Mouse (Mus musculus): ENCODE data around the gene Pip5k1b. TPM values are rescaled to one million over a fixed set of nuclear protein-coding genes. Genes with fewer than 3 reads are reported as not detected.

Gene Pip5k1b
- polyA plus RNA-seq, 1 experiment from 2014 or later = 9.1 TPM

DNA sequence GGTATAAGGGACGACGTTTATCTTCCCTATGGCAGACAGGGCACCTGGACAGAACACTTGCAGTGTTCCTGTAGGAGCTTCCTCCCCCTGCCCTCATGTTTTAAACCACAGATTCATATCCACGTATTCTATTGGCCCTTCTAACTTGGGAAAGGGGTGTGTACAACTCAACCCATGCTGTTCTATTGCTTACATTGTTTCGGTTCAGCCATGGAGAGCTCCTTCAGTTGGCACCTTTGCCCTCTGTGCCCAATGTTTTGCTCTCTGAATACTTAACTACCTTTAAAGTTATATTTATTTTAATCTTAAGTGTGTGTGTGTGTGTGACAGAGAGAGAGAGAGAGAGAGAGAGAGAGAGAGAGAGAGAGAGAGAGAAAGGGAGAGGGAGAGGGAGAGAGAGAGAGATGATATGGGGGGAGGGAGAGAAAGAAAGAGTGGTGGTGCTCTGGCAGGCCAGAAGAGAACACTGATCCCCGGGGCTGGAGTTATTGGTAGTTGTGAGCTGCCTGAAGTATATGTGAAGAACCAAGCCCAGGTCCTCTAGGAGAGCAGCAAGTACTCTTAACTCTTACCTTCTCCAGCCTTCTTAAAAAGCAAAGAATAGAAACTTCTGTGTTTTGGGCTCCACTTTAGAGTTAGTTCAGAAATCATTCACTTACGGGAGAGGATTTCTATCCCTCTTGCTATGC is 234.3 kb downstream of the Pip5k1b start:
- Histone ChIP-seq H3K36me3 (no peaks in the 10 kb centered on the region), H3K9ac (no peak overlapping the region), H3K4me1 (no peaks in the 10 kb centered on the region), H3K9me3 (replicated peaks) (no peaks in the 10 kb centered on the region), H3K27ac (no peak overlapping the region), H3K4me2 (no peak overlapping the region), H3K27me3 (replicated peaks) (no peaks in the 10 kb centered on the region), H3K4me3 (no peak overlapping the region)
- ATAC-seq = no peak
- 80% methylated on average over 6 of the region's 6 CpGs for WGBS (ENCODE audit: insufficient replicate concordance)

GRCm38 (mm10) chr19:24318172-24318571 is 237.5 kb downstream of the Pip5k1b start:
- Histone ChIP-seq H3K27ac (no peak overlapping the region), H3K9ac (no peak overlapping the region), H3K27me3 (replicated peaks) (no peaks in the 10 kb centered on the region), H3K4me3 (no peak overlapping the region), H3K9me3 (replicated peaks) (no peaks in the 10 kb centered on the region), H3K36me3 (no peaks in the 10 kb centered on the region), H3K4me1 (no peaks in the 10 kb centered on the region), H3K4me2 (no peak overlapping the region)
- 79% methylated on average over 10 of the region's 10 CpGs for WGBS (ENCODE audit: insufficient replicate concordance)
- ATAC-seq = no peak

DNA sequence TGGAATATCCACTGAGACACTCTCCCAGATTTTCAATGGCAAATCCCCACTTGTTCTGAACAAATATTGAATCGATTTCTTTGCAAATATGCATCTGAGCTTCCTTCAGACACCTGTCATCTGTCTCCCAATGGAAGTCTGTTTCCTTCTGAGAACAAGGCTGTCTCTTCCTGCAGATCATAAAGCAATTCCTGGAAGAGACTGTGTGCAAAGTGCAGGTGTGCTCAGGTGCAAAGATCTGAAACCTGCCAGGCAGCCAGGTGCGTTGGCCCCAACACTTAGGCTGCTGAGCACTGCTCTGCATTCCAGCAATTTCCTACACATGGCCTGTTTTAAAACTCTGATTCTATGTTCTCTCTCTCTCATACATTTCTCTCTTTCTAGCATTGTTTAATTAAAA is 237.9 kb downstream of the Pip5k1b start:
- Histone ChIP-seq H3K4me2 (no peak overlapping the region), H3K4me3 (no peak overlapping the region), H3K27ac (no peak overlapping the region), H3K36me3 (no peaks in the 10 kb centered on the region), H3K9ac (no peak overlapping the region), H3K27me3 (replicated peaks) (no peaks in the 10 kb centered on the region), H3K4me1 (no peaks in the 10 kb centered on the region), H3K9me3 (replicated peaks) (no peaks in the 10 kb centered on the region)
- no peak for ATAC-seq
- 88% methylated on average over 2 of the region's 2 CpGs for WGBS (ENCODE audit: insufficient replicate concordance)

GRCm38 (mm10) chr19:24317038-24317591 is 238.6 kb downstream of the Pip5k1b start:
- Histone ChIP-seq H3K27ac (no peak overlapping the region), H3K4me1 (no peaks in the 10 kb centered on the region), H3K9ac (no peak overlapping the region), H3K36me3 (no peaks in the 10 kb centered on the region), H3K27me3 (replicated peaks) (no peaks in the 10 kb centered on the region), H3K4me2 (no peak overlapping the region), H3K9me3 (replicated peaks) (no peaks in the 10 kb centered on the region), H3K4me3 (no peak overlapping the region)
- 74% methylated on average over 15 of the region's 15 CpGs for WGBS (ENCODE audit: insufficient replicate concordance)
- no peak for ATAC-seq

GRCm38 (mm10) chr19:24316060-24316725 is 239.5 kb downstream of the Pip5k1b start:
- Histone ChIP-seq H3K36me3 (no peaks in the 10 kb centered on the region), H3K27me3 (replicated peaks) (no peaks in the 10 kb centered on the region), H3K27ac (no peak overlapping the region), H3K9me3 (replicated peaks) (no peaks in the 10 kb centered on the region), H3K4me1 (no peaks in the 10 kb centered on the region), H3K9ac (no peak overlapping the region), H3K4me3 (no peak overlapping the region), H3K4me2 (no peak overlapping the region)
- no peak for ATAC-seq
- 84% methylated on average over 9 of the region's 9 CpGs for WGBS (ENCODE audit: insufficient replicate concordance)

- Histone ChIP-seq H3K27me3 (replicated peaks) (no peaks in the 10 kb centered on the region), H3K4me3 (no peak overlapping the region), H3K4me2 (no peak overlapping the region), H3K9ac (no peak overlapping the region), H3K36me3 (no peaks in the 10 kb centered on the region), H3K27ac (no peak overlapping the region), H3K4me1 (no peaks in the 10 kb centered on the region), H3K9me3 (replicated peaks) (no peaks in the 10 kb centered on the region)
- 84% methylated on average over 4 of the region's 4 CpGs for WGBS (ENCODE audit: insufficient replicate concordance)
- no peak for ATAC-seq
These were observed 240.4 kb downstream of the Pip5k1b start for GRCm38 (mm10) chr19:24315234-24315633.

DNA sequence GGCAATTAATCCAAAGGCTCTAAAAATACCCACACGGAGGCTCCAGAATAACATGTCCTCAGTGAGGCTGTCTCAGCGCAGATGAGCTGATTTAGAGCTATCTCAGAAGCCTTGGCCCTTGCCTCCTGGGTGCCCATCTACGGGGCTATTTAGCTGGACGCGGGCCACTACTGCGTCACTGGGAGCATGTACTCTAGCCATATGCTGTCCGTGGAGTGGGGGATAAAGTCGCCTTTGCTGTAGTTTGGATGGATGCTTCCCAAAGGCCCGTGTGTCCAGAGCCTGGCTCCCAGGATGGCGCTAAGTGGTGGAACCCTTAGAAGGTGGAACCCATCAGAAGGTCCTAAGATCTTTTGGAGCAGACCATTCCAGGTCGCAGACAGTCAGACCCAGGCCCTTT is 241.0 kb downstream of the Pip5k1b start:
- Histone ChIP-seq H3K4me2 (no peak overlapping the region), H3K27ac (no peak overlapping the region), H3K4me1 (no peaks in the 10 kb centered on the region), H3K36me3 (no peaks in the 10 kb centered on the region), H3K9ac (no peak overlapping the region), H3K9me3 (replicated peaks) (no peaks in the 10 kb centered on the region), H3K27me3 (replicated peaks) (no peaks in the 10 kb centered on the region), H3K4me3 (no peak overlapping the region)
- no peak for ATAC-seq
- WGBS (ENCODE audit: insufficient replicate concordance) = 81% methylated on average over 11 of the region's 11 CpGs

GRCm38 (mm10) chr19:24312556-24313342 is 242.9 kb downstream of the Pip5k1b start:
- no peaks in the 10 kb centered on the region for H3K9me3 ChIP-seq (replicated peaks)
- no peak overlapping the region for H3K9ac ChIP-seq
- 74% methylated on average over 12 of the region's 12 CpGs for WGBS (ENCODE audit: insufficient replicate concordance)
- no peaks in the 10 kb centered on the region for H3K27me3 ChIP-seq (replicated peaks)
- no peaks in the 10 kb centered on the region for H3K36me3 ChIP-seq
- H3K4me3 ChIP-seq = no peak overlapping the region
- H3K4me2 ChIP-seq = no peak overlapping the region
- no peaks in the 10 kb centered on the region for H3K4me1 ChIP-seq
- H3K27ac ChIP-seq = no peak overlapping the region
- ATAC-seq = no peak

GRCm38 (mm10) chr19:24312046-24312445 is 243.6 kb downstream of the Pip5k1b start:
- Histone ChIP-seq H3K27ac (no peak overlapping the region), H3K4me3 (no peak overlapping the region), H3K27me3 (replicated peaks) (no peaks in the 10 kb centered on the region), H3K9me3 (replicated peaks) (no peaks in the 10 kb centered on the region), H3K9ac (no peak overlapping the region), H3K4me1 (no peaks in the 10 kb centered on the region), H3K4me2 (no peak overlapping the region), H3K36me3 (no peaks in the 10 kb centered on the region)
- 58% methylated on average over 5 of the region's 5 CpGs for WGBS (ENCODE audit: insufficient replicate concordance)
- no peak for ATAC-seq

DNA sequence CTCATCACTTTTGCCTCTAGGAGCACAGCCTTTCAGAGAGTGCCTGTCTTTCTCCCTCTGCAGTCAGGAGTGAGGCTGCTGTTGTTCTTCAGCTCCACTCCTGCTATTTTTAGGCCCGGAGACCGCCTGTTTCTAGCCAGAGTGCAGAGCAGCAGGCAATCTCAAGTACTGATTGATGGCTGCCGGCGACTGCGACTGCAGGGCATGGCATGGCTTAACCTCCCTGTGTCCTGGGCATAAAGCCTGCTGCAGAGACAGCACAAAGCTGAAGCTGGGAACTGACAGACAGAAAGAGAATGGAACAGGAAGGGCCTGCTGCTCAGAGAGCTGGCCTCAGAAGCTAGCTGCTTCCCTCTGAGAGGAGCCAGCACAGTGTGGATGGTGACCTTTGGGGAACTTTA is 247.4 kb downstream of the Pip5k1b start:
- H3K4me2 ChIP-seq = no peak overlapping the region
- H3K27ac ChIP-seq = no peak overlapping the region
- H3K4me1 ChIP-seq = no peaks in the 10 kb centered on the region
- H3K9me3 ChIP-seq (replicated peaks) = no peaks in the 10 kb centered on the region
- H3K27me3 ChIP-seq (replicated peaks) = no peaks in the 10 kb centered on the region
- no peak overlapping the region for H3K9ac ChIP-seq
- ATAC-seq = no peak
- no peaks in the 10 kb centered on the region; the same call in 1 of the 2 replicates for H3K36me3 ChIP-seq
- WGBS (ENCODE audit: insufficient replicate concordance) = 52% methylated on average over 5 of the region's 5 CpGs
- no peak overlapping the region for H3K4me3 ChIP-seq

DNA sequence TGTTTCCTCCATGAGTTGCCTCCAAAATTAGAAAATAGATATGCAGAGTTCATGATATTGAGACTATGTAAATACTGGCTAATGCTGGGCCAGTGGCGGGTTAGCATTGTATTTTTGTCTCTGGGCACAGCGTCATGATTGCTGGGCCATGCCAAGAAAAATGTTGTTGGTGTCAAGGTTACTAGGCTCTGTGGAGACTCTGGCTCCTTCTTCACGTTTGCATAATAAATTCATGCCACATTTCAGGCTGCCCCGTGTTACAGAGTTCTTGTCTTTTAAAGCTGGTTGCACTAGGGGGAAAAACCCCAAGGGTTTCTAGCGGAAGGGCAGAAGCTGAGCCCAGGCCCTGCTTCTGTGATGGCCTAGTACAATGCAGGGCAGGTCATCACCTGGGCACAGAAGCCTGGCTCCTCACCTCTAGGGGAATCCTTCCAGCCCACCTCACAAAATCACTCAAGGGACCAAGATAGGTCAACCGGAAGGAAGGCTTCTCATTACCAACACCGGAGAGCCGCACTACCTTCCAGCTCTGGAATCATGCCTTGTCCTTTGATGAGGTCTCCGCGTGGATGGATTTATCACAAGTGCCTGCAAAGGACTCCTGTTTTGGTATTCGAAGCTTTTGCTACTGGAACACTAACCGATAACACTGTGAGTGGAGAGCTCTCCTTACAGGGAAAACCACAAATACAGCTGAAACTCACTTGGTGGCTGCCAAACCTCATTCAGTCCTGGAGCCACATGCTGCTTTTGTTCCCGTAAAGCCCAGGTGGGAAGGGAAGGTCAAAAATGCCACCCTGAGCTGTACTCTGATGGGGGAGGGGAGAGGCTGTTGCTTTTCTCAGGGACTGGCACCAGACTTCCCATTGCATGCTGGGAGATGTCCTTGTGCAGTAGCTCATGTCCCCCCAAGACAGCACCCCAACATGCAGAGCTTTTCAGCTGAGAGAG is 248.1 kb downstream of the Pip5k1b start:
- WGBS (ENCODE audit: insufficient replicate concordance) = 77% methylated on average over 13 of the region's 13 CpGs
- Histone ChIP-seq H3K4me3 (no peak overlapping the region), H3K9me3 (replicated peaks) (no peaks in the 10 kb centered on the region), H3K27me3 (replicated peaks) (no peaks in the 10 kb centered on the region), H3K36me3 (no peaks in the 10 kb centered on the region; the same call in 1 of the 2 replicates), H3K4me2 (no peak overlapping the region), H3K27ac (no peak overlapping the region), H3K9ac (no peak overlapping the region), H3K4me1 (no peaks in the 10 kb centered on the region)
- no peak for ATAC-seq
